Mouse (Mus musculus) 3T3-L1 (cell line): ENCODE data around the gene Slc39a11.

Source experiments
- DNase-seq: peaks from one replicate; pipeline ENCODE4 v3.0.0-alpha.2; 2015; ENCODE audit warnings: low read depth, low spot score

The Slc39a11 gene

DNA sequence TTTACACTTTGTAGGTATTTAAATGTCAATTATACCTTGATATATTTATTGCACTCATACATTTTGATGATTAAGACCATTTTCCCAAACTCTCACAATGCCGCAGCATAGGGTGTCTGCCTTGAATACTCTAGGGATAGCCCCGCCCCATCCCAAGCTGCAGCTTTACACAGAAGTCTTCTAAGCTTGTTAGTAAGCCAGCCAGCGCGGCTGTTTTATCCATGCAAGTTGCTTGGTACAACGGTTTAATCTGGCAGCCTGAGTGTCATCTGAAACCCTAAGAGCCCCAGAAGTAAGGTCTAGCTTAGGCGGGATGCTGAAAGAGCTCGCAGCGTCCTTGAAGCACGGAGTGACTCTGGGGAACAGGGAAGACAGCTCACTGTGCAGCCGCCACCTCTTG lies 238.1 kb downstream of the Slc39a11 start:
- no peak for DNase-seq

DNA sequence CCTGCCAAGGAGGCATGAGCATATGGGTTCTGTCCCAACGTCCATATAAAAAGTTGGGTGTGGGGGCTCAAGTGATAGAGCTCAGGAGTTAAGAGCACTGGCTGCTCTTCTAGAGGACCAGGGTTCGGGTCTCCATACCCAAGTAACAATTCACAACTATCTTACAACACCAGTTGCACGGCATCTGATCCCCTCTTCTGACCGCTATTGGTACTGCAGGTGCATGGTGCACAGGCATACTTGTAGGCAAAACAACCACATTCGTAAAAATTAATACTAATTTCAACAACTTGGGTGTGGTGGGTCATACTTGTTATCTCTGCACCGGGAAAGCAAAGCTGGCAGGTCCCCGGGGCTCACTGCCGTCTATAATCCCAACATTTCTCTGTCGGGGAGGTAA lies 240.8 kb downstream of the Slc39a11 start:
- DNase-seq: peak; percentile 38

DNA sequence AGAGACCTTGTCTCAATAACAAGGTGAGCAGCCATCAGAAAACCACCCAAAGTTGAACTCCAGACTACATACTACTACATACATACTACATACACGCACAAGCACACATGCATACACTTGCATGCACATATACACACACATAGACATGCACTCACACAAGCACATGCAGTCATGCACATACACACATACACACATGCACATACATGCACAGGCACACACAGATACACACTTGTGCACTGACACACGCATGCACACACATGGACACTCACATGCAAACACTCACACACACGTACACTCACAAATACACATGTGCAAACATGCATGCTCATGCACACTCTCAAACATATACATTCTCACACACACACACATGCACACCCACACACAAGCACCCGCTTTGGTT lies 242.4 kb downstream of the Slc39a11 start:
- DNase-seq: no peak

DNA sequence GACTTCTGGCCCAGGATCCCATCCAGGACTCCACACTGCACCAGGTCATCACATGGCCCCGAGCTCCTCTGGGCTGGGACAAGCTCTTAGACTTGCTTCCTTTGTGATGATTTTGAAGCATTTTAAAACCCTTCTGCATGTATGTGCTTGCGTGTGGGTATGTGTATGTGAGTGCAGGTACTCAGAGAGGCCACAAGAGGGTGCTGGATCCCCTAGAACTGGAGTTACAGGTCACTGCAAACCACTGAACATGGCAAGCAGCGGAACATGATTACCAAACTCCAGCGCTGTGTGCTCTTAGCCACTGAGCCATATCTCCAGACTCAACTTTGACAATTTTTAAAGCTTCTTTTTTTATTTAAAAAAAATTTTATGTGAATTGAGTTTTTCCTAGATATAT lies 249.0 kb downstream of the Slc39a11 start:
- DNase-seq: no peak

DNA sequence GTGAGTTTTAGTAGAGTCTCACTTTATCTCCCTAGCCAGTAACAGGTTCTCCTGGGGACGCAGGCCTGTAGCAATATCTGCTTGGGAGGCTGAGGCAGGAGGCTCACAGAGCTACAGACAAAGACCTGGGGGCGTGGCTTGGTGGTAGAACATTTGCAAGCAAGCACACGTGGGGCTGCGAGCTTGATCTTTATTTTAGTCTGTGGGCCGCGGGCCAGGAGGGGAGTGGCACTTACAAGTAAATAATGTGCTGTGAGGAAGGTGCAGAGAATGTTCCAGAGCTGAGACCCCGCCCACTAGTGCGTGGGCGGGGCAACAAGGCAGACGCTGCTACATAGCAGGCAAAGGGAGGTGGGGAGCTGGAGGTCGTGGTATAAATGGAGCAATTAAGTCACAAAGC lies 250.3 kb downstream of the Slc39a11 start:
- DNase-seq: no peak

DNA sequence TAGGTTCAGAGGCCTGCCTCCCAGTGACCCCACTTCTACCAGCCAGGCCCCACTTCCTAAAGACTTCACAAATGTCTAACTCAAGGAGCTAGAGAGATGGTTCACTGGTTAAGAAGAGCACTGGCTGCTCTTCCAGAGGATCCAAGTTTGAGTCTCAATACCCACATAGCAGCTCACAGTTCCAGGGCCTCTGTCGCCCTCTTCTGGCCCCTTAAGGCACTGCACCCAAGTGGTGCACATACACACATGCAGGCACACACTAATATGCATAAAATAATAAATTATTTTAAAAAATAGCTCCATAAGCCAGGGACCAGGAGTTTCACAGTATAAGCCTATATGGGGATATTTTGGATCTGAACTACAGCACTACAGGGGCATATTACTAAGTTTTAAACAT lies 252.5 kb downstream of the Slc39a11 start:
- no peak for DNase-seq

DNA sequence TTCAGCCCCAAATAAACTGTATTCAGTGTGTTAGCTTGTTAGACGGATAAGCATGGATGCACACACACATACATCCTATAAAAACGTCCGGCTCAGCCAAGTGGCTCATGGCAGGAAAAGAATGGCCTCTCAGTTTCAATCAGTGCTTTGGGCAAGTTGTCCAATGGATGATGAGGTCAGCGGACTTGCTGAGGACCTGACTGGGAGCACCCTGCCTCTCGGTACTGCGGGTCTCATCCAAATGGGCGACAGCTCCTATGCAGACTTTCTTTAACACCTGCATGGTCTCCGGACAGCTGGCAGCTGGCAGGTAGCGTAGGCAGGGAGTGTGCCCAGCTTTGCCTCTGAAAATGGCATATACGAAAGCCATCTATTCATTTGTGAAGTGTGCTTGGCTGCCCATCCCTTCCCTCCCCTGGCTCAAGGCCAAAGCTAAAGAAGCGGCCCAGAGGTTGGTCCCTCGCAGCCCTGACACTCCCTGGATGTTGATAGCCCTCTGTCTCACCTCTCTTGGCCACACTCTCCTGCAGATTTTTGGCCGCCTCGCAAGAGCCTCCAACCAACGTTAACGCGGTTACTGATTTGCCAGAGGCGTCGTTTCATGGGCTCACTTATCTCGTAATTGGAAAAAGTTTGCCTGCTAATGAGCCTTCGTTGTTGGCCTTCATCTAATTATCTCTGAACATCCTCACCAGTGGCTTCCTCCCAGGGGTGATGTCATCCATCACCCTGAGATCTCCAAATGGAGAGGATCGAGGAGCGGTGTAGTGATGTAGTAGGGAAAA lies 256.3 kb downstream of the Slc39a11 start:
- DNase-seq: no peak

DNA sequence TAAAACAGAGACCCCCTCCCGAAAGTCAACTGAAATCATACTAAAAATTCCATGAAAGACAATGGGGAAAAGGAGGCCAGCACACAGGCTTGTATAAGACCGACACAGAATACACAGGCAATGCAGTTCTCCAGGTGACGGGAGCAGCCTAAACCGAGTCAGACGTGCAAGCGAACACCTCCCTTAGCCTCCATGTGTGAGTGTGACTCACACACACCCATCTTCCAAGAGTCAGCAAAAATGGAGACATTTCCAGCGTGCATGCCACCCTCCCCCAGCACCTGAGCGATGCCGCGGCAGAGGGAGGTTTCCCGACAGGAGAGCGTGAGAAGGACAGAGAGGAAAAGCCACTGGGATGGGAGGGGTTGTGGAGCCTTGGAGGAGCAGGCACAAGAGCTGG lies 258.2 kb downstream of the Slc39a11 start:
- no peak for DNase-seq

DNA sequence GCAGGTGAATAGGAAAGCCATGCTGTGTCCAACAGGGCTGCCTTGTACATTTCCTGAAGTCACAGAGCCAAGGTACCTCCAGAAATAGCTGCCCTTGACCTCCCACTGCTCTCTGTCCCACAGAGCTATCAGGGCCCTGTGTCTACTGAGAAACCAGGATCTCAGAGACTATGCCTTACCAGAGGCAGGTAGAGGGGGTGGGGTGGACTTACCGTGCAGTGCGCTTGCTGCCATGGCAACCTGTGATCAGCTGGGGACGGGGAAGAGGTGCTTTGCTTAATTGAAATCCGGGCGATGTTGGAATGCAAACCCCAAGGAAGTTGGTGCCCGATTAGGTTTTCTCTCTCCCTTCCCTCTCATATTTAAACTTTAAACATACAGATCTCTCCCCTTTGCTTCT lies 260.2 kb downstream of the Slc39a11 start:
- no peak for DNase-seq

DNA sequence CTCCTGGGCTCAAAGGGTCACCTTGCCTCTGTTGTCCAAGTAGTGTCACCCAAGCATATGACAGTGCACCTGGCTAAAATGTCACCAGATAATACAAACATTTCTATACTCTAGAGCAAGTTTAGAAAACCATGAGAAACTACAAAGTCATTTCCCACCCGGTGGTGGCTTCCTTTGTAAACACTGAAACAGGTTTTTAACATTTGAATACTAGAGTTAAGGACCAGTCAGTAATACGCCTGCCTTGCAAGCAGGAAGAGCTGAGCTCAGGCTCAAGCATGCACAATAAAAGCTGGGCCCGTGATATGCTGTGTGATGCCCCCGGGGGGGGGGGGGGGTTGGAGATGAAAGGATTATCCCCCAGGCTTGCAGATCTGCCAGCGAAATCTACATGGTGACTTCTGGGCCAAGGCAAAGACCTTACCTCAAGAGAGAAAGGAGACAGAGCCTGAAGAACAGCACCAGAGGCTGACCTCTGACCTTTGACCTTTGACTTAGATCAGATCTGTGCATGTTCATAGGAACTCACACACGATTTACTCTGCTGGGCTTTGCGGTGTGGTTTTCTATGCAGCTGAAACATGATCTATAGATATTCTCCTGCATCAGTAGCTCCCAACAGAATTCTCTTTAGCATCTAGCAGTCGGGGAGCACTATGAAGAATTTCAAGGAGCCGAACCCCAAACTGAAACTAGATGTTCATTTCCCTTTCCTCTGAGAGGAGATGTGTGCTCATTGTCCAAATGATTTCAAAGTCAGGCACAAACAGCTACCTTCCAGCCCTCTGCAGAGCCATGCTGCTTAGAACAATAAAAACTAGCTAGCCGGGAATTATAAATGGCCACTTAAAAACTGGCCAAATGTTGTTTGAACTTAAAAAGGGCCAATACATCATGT lies 267.0 kb downstream of the Slc39a11 start:
- DNase-seq: no peak

DNA sequence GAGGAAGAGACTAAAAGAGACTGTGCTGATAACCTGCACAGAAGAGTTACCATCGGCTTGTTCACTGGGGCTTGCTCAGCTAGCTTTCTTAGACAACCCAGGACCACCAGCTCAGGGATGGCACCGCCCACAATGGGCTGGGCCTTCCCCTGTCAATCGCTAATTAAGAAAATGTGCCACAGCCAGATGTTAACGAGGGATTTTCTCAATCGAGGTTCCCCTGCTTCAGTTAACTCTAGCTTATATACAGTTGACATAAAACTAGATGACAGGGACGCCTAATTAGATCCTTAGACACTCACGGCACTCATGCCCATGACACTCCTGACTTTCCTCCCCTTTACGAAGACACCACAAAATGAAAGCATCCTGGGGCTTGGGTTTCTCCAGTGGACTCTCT lies 268.3 kb downstream of the Slc39a11 start:
- no peak for DNase-seq

DNA sequence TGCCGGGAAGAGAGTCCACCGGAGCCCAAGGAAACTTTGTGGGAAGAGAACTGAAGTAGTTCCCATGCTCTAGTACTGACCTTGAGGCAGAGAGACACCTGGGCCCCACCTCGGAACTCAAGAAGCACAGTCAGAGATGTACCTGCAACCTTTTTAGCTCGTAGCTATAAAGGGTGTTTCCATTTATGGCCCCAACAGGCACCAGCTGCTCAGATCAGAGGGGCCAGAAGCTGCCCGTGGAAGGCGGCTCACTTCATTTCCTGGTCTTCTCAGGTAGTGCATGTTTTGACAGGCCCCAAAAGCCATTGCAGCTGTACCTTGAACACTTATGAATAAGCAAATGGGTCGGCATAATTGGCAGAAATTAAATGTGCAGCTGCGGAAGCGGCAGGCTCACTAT lies 271.0 kb downstream of the Slc39a11 start:
- DNase-seq: no peak

DNA sequence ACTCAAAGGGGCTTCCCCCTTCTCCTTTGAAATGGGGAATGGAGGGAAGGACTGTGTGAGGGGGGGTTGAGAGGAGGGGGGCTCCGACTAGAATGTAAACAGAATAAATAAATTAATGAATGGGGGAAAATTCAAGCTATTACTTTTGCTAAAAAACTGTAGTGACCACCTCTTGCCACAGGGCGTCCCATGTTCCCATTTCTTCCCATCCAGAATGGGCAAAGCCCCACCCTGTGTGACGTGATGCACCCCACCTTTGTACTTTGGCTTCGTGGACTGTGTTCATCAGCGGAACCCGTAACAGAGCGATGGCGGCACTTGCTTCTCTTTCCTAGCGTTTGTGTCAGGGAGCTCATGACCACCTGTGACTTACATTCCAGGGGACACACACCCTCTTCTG lies 273.8 kb downstream of the Slc39a11 start:
- no peak for DNase-seq

DNA sequence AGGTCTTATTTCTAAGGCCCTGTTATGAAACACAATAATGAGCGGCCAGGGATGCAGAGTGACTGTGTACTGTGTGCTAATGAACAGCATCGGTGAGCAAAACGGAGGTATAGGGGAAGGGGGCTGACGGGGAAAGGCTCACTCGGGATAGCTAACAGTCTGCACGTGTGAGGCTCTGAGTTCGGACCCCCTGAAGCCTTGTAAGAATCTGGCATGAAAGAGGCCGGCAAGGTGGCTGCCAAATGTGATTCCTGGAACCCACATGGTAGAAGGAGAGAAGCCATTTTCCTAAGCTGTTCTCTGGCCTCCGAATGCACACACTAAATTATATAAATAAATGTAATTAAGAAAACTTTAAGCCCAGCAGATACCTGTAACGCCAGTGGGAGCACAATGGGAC lies 276.0 kb downstream of the Slc39a11 start:
- no peak for DNase-seq

DNA sequence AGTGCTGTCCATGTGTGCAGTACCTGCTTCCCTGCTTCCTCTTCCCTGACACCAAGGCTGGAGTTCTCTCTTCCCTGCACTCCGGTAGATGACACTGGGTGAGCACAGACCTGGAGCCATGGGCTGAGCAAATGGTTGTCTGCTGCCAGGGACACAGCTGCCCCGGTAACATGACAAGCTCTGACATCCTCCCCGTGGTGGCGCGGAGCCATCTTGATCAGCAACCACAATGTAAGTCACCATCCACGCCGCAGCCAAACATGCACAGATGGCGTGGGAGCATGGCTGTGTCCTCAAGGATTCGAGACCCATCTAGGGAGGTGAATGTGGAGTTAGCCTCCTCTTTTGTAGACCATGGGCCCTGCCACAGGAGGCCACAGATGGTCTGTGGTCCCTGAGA lies 276.5 kb downstream of the Slc39a11 start:
- no peak for DNase-seq

DNA sequence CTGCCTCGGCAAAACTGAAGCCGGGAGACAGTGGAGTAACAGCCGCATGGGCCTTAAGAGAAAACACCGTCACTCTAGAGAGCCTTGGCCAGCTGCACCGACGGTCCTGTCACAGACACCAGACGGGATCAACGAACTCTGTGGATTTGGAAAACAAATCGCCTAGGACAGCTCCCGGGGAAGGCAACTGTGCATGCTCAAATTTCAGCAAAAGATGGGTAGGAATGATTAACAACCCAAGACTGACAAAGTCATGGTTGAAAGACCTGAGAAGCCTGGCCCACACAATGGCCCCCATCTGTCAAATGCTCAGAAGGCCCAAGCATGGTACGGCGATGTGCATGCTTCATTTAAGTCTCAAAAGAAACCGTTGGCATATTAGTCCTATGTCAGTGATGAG lies 281.8 kb downstream of the Slc39a11 start:
- DNase-seq: no peak

DNA sequence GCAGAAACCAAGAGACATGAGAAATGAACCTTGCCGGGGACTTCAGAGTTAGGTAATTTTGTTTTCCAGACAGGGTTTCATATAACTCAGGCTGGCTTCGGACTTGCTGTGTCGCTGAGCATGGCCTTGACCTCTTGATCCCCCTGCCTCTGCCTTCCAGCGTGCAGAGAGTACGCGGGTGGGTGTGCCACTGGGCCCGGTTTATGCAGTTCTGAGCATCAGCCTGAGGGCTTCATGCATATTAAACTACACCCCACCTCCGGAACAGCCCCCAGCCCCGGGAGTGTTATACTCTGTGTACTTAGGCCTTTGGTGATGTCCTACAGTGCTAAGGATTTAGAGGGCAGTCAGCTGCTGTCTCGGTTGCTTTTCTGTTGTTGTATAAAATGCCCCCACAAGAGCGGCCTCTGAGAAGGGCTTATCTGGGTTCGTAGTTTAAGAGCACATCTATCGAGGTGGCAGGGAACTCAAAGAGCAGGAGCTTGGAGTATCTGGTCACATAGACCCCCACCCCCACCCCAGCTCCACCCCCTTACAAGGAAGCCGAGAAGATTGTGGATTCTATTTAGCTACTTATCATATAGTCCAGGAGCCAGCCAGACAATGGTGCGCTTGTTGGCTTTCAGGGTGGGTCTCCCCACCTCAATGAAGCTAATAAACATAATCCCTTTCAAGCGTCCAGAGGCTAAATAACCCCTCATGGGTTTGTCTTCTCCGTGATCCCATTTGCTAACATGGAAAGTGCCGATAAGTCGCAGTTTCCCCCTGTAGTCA lies 283.4 kb downstream of the Slc39a11 start:
- DNase-seq: no peak

DNA sequence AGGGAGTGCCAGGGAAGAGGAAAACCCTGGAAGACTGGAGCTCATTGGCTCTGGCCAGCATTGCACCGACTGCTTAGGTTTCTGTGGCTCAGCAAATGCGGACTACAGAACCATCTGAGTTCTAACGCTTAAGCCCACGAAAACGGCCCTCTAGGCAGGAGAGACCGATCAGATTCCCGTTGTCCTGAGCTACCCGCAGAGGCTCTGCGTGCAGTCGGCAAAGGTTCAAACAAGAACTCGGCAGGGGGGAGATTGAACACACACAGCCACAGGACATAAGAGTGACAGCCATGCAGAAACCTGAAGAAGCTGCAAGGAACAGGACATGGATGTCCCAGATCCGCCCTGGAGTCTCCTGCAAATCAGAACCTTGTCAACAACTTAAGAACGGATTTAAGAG lies 286.1 kb downstream of the Slc39a11 start:
- no peak for DNase-seq

DNA sequence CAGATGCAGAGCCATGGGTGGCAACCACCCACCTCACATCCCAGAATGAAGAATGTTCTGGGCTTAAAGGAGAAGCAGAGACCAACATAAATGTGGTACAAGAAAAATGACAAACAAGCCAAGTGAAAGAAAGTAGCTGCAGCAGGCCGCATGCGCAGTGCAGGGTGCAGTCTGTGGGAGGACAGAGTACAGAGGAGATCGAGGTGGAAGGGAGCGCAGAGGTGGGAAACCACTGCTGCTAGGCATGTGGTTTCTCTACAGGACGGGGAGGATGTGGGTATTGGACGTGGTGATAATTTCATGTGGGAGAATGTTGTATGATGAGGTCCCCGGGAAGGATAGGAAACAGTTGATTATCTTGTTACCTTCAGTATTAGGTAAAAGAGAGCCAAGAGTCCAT lies 287.3 kb downstream of the Slc39a11 start:
- DNase-seq: no peak

DNA sequence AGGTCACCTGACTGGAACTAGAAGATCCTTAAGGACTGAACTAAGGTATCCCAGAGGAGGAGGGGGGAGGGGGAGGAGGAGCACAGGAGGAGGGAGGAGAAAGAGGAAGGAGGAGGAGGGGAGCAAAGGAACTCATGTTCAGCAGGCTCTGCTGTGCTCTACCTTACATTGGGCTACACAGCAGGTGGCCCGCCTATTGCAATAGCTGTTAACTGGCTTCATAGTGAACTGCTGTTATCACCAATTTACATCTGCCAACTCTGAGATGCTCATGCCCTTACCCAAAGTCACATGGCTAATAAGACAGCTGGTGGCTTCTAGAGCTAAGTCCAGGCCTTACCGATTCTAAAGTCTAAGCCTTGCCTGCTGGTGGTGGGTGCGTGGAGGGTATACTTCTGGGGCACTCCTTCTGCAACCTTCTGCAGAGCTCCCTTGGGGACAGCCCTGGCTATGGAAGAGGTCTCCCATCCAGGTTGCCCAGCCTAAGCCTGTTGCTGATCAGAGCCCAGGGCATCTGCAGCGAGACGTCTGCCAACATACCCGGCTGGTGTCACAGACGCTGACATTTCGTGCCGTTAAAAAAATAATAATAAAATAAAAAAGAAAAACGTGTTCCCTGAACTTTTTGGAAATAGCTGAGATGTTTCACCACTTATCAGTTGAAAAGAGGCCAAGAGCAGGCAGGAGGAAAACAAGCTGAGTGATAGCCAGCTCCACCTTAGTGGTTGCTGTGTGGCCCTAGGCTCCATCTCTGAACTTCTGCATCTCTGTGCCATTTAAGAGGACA lies 289.6 kb downstream of the Slc39a11 start:
- no peak for DNase-seq

DNA sequence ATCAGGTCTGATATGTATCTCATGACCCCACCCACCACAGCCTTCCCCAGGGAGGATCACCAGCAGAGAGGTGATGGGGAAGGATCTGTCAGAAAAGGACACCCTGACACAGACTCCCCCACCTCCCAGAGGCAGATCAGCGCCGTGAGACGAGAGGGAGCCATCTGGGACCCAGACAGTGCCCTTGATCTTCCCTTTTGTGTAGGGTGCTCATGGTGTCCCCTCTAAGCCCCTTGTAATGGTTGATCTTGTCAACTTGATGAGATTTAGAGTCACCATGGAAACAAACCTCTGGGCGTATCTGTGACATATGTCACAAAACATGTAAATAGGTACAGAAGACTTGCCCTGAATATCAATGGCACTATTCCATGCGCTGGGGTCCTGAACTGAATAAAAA lies 293.9 kb downstream of the Slc39a11 start:
- no peak for DNase-seq
